Mouse (Mus musculus): ENCODE measurements at regions not wholly inside any gene's neighbourhood (a gene's known extent, or its start where the extent isn't known, plus 50 kb on each side); places are given as distances from the start of the nearest gene placed in this dataset.

DNA sequence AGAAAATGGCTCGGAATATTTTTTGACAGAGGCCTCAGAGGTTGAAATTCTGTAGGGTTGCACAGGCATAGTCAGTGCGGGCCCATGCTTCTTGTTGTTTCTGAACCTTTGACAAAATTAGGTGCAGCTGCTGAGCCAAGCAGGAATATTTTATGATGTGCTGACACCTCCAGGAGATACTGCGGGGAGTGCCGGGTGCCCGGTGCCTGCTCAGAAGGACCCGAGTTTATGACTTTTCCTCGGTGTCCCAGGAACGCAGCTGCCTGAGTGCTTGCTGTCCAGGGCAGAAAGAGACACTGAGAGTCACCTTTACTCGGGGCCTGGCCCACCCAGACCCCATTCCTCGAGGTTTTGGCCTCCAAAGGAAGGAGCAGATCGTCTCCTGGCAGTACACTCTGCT lies 79.6 kb downstream of the Bod1 start:
- DNase-seq (ENCODE audit: low spot score) (no peak), ATAC-seq (ENCODE audit: extremely low read depth, insufficient number of reproducible peaks, low FRiP score, poor library complexity, severe bottlenecking) (no peak)
- H3K27me3 ChIP-seq (ENCODE audit: insufficient read depth, low read length) = no peaks in the 10 kb centered on the region
- no peaks in the 10 kb centered on the region for H3K36me3 ChIP-seq (replicated peaks)
- no peak overlapping the region for H3K4me3 ChIP-seq (ENCODE audit: low read depth, low read length)
- no peak for TF ChIP-seq CTCF (IDR thresholded peaks at IDR 0.05; ENCODE audit: low read depth, low read length)
- TF ChIP-seq GATA2 (IDR thresholded peaks at IDR 0.05; ENCODE audit: borderline replicate concordance, low read depth, low read length) = no peak
- no peak for TF ChIP-seq GATA1 (IDR thresholded peaks at IDR 0.05; ENCODE audit: borderline replicate concordance, low read length)
- no peak for TF ChIP-seq POLR2AphosphoS5 (IDR thresholded peaks at IDR 0.05; ENCODE audit: insufficient replicate concordance, low read depth, low read length)
- TF ChIP-seq TAL1 (conservative IDR thresholded peaks at IDR 0.05; ENCODE audit: low read depth, low read length) = no peak
- H3K9me3 ChIP-seq (replicated peaks) = no peaks in the 10 kb centered on the region
- H3K4me1 ChIP-seq (ENCODE audit: insufficient read depth, low read depth, low read length) = no peaks in the 10 kb centered on the region

DNA sequence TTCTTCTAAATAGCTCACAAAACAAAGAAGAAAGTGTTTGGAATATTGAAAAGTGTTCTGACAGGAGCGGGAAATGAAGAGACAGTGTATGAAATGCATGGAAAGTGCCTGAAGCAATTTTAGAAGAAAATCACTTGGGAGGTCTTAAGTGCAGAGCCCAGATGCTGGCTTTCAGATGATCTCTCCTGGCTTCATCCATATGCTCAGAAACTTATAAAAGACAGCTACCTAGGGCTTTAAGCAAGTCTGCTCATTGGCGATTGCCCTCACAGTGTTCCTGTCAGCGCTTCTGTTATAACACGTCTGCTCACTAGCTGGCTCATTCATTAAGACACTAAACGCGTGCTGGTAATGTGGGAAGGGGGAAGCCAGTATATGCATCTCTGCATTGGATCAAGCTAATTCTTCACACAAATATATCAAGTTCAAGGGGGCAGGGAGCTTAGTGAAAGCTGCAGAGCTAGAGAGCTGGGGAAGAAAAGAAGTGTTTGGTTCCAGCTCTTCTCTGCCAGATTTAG lies 80.6 kb downstream of the Bod1 start:
- TF ChIP-seq GATA2 (IDR thresholded peaks at IDR 0.05; ENCODE audit: borderline replicate concordance, low read depth, low read length) (no peak), GATA1 (IDR thresholded peaks at IDR 0.05; ENCODE audit: borderline replicate concordance, low read length) (no peak), TAL1 (conservative IDR thresholded peaks at IDR 0.05; ENCODE audit: low read depth, low read length) (no peak), POLR2AphosphoS5 (IDR thresholded peaks at IDR 0.05; ENCODE audit: insufficient replicate concordance, low read depth, low read length) (no peak), CTCF (IDR thresholded peaks at IDR 0.05; ENCODE audit: low read depth, low read length) (no peak)
- Histone ChIP-seq H3K4me1 (ENCODE audit: insufficient read depth, low read depth, low read length) (no peaks in the 10 kb centered on the region), H3K36me3 (replicated peaks) (no peaks in the 10 kb centered on the region), H3K9me3 (replicated peaks) (no peaks in the 10 kb centered on the region), H3K27me3 (ENCODE audit: insufficient read depth, low read length) (no peaks in the 10 kb centered on the region), H3K4me3 (ENCODE audit: low read depth, low read length) (no peak overlapping the region)
- DNase-seq (ENCODE audit: low spot score) (no peak), ATAC-seq (ENCODE audit: extremely low read depth, insufficient number of reproducible peaks, low FRiP score, poor library complexity, severe bottlenecking) (no peak)

DNA sequence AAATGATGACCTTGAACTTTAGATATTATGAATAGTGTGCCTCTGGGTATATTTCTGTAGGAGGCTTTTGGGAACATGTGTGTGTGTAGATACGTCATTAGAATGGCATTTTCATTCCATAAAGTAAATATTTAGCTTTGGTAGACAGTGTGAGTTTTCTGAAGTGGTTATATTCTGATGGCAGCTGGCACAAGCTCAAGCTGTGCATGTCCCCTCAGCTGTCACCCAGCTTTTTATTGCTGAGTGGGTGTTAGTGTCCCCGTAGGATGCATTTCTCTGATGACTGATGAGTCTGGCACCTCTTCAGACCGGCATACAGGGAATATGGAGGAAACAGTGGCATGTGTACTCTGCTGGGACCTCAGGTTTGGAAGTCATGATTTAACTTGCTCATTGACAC lies 96.7 kb downstream of the Bod1 start:
- no peaks in the 10 kb centered on the region for H3K27me3 ChIP-seq (ENCODE audit: insufficient read depth, low read length)
- ATAC-seq (ENCODE audit: extremely low read depth, insufficient number of reproducible peaks, low FRiP score, poor library complexity, severe bottlenecking) (no peak), DNase-seq (ENCODE audit: low spot score) (no peak)
- H3K4me1 ChIP-seq (ENCODE audit: insufficient read depth, low read depth, low read length) = no peaks in the 10 kb centered on the region
- no peaks in the 10 kb centered on the region for H3K9me3 ChIP-seq (replicated peaks)
- H3K36me3 ChIP-seq (replicated peaks) = no peaks in the 10 kb centered on the region
- TF ChIP-seq GATA2 (IDR thresholded peaks at IDR 0.05; ENCODE audit: borderline replicate concordance, low read depth, low read length) = no peak
- TF ChIP-seq CTCF (IDR thresholded peaks at IDR 0.05; ENCODE audit: low read depth, low read length) = no peak
- TF ChIP-seq GATA1 (IDR thresholded peaks at IDR 0.05; ENCODE audit: borderline replicate concordance, low read length) = no peak
- no peak for TF ChIP-seq TAL1 (conservative IDR thresholded peaks at IDR 0.05; ENCODE audit: low read depth, low read length)
- no peak for TF ChIP-seq POLR2AphosphoS5 (IDR thresholded peaks at IDR 0.05; ENCODE audit: insufficient replicate concordance, low read depth, low read length)
- no peak overlapping the region for H3K4me3 ChIP-seq (ENCODE audit: low read depth, low read length)

DNA sequence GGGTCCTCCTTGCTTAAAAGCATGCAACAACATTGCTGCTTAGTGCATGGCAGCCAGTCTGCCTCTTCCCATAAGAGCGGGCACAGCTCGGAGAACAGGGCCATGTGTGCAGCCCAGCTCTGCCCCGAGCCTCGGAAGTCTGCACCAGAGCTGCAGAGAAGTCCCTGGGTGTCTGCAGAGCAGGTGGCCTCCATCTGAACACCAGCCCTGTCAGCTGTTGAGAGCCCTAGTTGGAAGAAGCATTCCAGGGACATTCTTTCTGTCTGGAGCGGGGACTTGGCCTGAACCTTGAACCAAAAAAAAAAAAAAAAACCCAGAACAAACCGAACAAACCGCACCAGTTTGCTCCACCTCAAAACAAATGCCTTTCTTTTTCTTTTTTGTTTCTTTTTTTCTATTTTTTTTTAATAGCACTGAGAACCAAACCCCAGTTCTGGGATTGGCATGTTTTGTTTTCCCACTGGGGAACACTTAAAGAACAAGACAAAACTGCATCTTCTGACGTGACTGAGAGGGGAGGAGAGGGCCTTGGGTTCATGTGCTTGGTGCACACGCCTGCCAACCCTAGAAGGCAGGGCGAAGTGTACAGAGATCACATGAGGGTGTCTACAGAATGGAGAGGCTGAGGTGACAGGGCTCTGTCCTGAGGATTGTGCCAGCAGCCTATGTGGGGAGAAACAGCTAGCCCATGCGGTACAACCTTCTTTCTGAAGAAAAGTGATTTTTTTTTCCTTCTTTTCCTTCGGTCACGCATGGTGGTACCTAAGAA lies 106.8 kb downstream of the Bod1 start:
- Histone ChIP-seq H3K36me3 (replicated peaks) (no peaks in the 10 kb centered on the region), H3K27me3 (ENCODE audit: insufficient read depth, low read length) (no peaks in the 10 kb centered on the region), H3K4me1 (ENCODE audit: insufficient read depth, low read depth, low read length) (no peaks in the 10 kb centered on the region), H3K9me3 (replicated peaks) (no peaks in the 10 kb centered on the region), H3K4me3 (ENCODE audit: low read depth, low read length) (no peak overlapping the region)
- ATAC-seq (ENCODE audit: extremely low read depth, insufficient number of reproducible peaks, low FRiP score, poor library complexity, severe bottlenecking) (no peak), DNase-seq (ENCODE audit: low spot score) (no peak)
- no peak for TF ChIP-seq CTCF (IDR thresholded peaks at IDR 0.05; ENCODE audit: low read depth, low read length)
- no peak for TF ChIP-seq TAL1 (conservative IDR thresholded peaks at IDR 0.05; ENCODE audit: low read depth, low read length)
- no peak for TF ChIP-seq POLR2AphosphoS5 (IDR thresholded peaks at IDR 0.05; ENCODE audit: insufficient replicate concordance, low read depth, low read length)
- TF ChIP-seq GATA1 (IDR thresholded peaks at IDR 0.05; ENCODE audit: borderline replicate concordance, low read length) = no peak
- no peak for TF ChIP-seq GATA2 (IDR thresholded peaks at IDR 0.05; ENCODE audit: borderline replicate concordance, low read depth, low read length)

DNA sequence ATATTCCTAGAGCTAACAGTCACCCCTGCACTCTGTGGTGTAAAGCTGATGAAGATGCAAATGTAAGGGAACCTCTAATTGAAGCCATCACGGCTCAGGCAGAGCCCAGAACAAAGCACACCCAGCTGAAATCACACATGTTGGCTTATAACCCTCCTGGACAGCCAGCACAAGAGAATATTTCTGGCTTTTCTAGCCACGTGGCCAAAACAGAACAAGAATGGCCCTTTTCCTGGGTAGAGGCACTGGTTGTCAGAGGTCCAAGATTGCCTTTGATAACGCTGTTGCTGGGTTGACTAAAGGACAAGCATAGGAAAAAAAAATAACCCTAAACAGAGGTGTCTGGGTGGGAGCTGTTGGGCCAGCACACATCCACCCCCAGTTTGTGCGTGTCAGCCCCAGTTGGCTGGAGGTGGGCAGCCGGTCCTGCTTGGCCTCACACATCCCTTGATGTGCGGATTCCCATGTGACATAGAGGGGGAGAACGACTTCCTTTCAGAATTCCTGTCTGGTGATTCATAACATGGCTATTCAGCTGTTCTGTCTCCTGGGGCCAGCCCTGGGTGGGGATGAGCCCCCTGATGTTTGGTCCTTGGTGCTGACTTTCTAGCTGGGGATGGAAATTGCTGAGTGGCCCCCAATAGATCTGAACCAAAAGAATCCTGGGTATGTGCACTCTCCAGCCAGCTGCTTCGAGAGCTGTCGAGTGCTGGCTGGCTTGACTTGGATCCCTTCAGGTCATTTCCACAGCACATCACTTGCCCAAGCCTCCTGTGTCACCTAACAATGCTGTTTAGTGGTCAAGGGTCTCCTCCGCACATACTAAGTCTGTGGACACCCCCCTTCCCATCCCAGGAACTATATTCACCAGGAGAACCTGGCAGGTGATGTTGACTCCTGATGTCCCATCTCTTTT lies 107.6 kb downstream of the Bod1 start:
- Histone ChIP-seq H3K4me3 (ENCODE audit: low read depth, low read length) (no peak overlapping the region), H3K9me3 (replicated peaks) (no peaks in the 10 kb centered on the region), H3K27me3 (ENCODE audit: insufficient read depth, low read length) (no peaks in the 10 kb centered on the region), H3K4me1 (ENCODE audit: insufficient read depth, low read depth, low read length) (no peaks in the 10 kb centered on the region), H3K36me3 (replicated peaks) (no peaks in the 10 kb centered on the region)
- DNase-seq (ENCODE audit: low spot score) (no peak), ATAC-seq (ENCODE audit: extremely low read depth, insufficient number of reproducible peaks, low FRiP score, poor library complexity, severe bottlenecking) (no peak)
- TF ChIP-seq CTCF (IDR thresholded peaks at IDR 0.05; ENCODE audit: low read depth, low read length) (no peak), GATA1 (IDR thresholded peaks at IDR 0.05; ENCODE audit: borderline replicate concordance, low read length) (no peak), GATA2 (IDR thresholded peaks at IDR 0.05; ENCODE audit: borderline replicate concordance, low read depth, low read length) (no peak), POLR2AphosphoS5 (IDR thresholded peaks at IDR 0.05; ENCODE audit: insufficient replicate concordance, low read depth, low read length) (no peak), TAL1 (conservative IDR thresholded peaks at IDR 0.05; ENCODE audit: low read depth, low read length) (no peak)

DNA sequence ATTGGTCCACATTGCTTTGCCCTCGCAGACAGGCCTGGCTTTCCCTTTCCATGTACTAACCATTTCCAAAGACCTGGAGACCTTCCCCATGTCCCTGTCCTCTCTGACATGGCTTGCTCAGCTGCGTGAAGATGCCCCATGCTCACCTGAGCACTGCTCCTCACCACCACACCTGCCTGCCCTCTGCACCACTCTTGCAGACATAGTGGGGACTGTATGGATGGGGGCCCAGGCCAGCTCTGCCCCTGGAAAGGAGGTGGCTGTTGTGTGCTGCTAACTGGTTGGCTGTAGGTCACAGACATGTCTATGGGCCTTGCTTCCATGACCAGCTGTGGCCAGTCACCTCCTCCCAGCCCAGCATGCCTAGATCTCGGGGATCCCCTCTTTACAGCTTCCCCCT lies 108.7 kb downstream of the Bod1 start:
- Histone ChIP-seq H3K36me3 (replicated peaks) (no peaks in the 10 kb centered on the region), H3K9me3 (replicated peaks) (no peaks in the 10 kb centered on the region), H3K4me1 (ENCODE audit: insufficient read depth, low read depth, low read length) (no peaks in the 10 kb centered on the region), H3K4me3 (ENCODE audit: low read depth, low read length) (no peak overlapping the region), H3K27me3 (ENCODE audit: insufficient read depth, low read length) (no peaks in the 10 kb centered on the region)
- TF ChIP-seq TAL1 (conservative IDR thresholded peaks at IDR 0.05; ENCODE audit: low read depth, low read length) (no peak), GATA1 (IDR thresholded peaks at IDR 0.05; ENCODE audit: borderline replicate concordance, low read length) (no peak), GATA2 (IDR thresholded peaks at IDR 0.05; ENCODE audit: borderline replicate concordance, low read depth, low read length) (no peak), CTCF (IDR thresholded peaks at IDR 0.05; ENCODE audit: low read depth, low read length) (no peak), POLR2AphosphoS5 (IDR thresholded peaks at IDR 0.05; ENCODE audit: insufficient replicate concordance, low read depth, low read length) (no peak)
- DNase-seq (ENCODE audit: low spot score) (no peak), ATAC-seq (ENCODE audit: extremely low read depth, insufficient number of reproducible peaks, low FRiP score, poor library complexity, severe bottlenecking) (no peak)

Data from G1E (cell line).